Mouse (Mus musculus) midbrain, embryonic 16.5 days (tissue): ENCODE results near the gene Hipk4. TPM values are rescaled to one million over a fixed set of nuclear protein-coding genes. Genes with fewer than 3 reads are reported as not detected.

Experiments used
- ATAC-seq: fragments of 200-750 bp; cut with Nextera tagmentation; 2 replicates; pipeline ENCODE4 v1.8.0; 2017; ENCODE audit warnings: moderate TSS enrichment
- H3K27ac ChIP-seq: fragments of 300-500 bp; sonication (generic); 2 replicates; pipeline ENCODE4 v1.5.1; 2014; ENCODE audit warnings: mild to moderate bottlenecking, low read length, mixed read lengths
- H3K27me3 ChIP-seq: fragments of 300-500 bp; sonication (generic); 2 replicates; pipeline ENCODE4 v1.6.1; 2014; ENCODE audit warnings: low read depth, low read length, mixed read lengths; ENCODE audit not compliant: control insufficient read depth, insufficient read depth
- H3K36me3 ChIP-seq: fragments of 300-500 bp; sonication (generic); 2 replicates; pipeline ENCODE4 v1.6.1; 2014; ENCODE audit warnings: mild to moderate bottlenecking, low read length, moderate library complexity, mixed read lengths; ENCODE audit not compliant: control insufficient read depth, insufficient read depth
- H3K4me1 ChIP-seq: fragments of 300-500 bp; sonication (generic); 2 replicates; pipeline ENCODE4 v1.6.1; 2014; ENCODE audit warnings: mild to moderate bottlenecking, low read length, mixed read lengths; ENCODE audit not compliant: control insufficient read depth, insufficient read depth
- H3K4me2 ChIP-seq: fragments of 300-500 bp; sonication (generic); 2 replicates; pipeline ENCODE4 v1.6.1; 2014; ENCODE audit warnings: mild to moderate bottlenecking, low read length, mixed read lengths
- H3K4me3 ChIP-seq: fragments of 300-500 bp; sonication (generic); 2 replicates; pipeline ENCODE4 v1.5.1; 2014; ENCODE audit warnings: low read depth, mild to moderate bottlenecking, low read length, moderate library complexity, mixed read lengths
- H3K9ac ChIP-seq: fragments of 300-500 bp; sonication (generic); 2 replicates; pipeline ENCODE4 v1.6.1; 2014; ENCODE audit warnings: low read depth, low read length, mixed read lengths
- H3K9me3 ChIP-seq: fragments of 300-500 bp; sonication (generic); replicated peaks from 2 replicates; pipeline ENCODE4 v1.6.1; 2014; ENCODE audit warnings: mild to moderate bottlenecking, low read length, mixed read lengths; ENCODE audit not compliant: control insufficient read depth, poor library complexity, severe bottlenecking
- WGBS: fragments of 180-500 bp; shearing (Covaris S2); extraction: QIAGEN DNeasy Blood & Tissue Kit; methylation state at CpG from one replicate; pipeline ENCODE4 v1.1.7; 2014; 5-methylcytosine and 5-hydroxymethylcytosine counted together
- polyA plus RNA-seq: library from polyadenylated mRNA; unstranded; fragments of >200 nt; fragmentation: Nextera tagmentation; extraction: Ambion mirVana; gene quantifications from 2 replicates; pipeline ENCODE4 v1.2.1, GENCODE M21; 2015

Gene Hipk4
- polyA plus RNA-seq, 1 experiment from 2014 or later = 0.88 TPM

DNA sequence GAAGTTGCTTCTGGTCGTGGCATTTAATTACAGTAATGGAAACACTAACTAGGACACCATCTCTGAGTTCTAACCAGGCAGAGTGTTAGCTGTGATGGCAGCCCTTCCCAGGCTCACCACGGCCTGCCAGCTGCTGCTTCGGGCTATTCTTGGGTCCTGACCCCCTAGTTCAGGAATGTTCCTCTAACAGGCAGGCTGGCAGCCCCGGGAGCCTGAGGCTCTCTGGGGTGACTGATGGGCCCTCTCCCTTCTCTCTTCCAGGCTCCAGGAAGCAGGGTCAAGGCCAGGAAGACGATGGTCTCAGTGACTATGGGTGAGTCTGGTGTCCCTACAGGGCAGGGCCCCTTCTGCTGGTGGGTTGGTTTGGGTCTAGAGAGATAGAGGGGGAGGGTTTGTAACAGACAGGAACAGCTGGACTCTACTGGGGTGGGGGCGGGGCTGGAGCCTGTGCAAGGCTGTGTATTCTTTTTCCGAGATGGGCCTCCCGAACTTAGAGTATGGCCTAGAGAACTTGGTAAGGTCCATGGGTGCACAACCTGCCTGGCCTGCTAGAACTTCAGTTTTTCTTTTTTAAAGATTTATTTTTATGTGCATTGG is 37.3 kb downstream of the Hipk4 start:
- H3K4me1 ChIP-seq = no peaks in the 10 kb centered on the region
- ATAC-seq = no peak
- H3K4me2 ChIP-seq = no peak overlapping the region
- H3K36me3 ChIP-seq = peaks cover 24% of the 10 kb centered on the region
- H3K27me3 ChIP-seq = no peaks in the 10 kb centered on the region
- no peaks in the 10 kb centered on the region for H3K9me3 ChIP-seq
- no peak overlapping the region for H3K27ac ChIP-seq
- H3K4me3 ChIP-seq = no peak overlapping the region
- no peak overlapping the region for H3K9ac ChIP-seq
- 82% methylated on average over 8 of the region's 8 CpGs for WGBS

DNA sequence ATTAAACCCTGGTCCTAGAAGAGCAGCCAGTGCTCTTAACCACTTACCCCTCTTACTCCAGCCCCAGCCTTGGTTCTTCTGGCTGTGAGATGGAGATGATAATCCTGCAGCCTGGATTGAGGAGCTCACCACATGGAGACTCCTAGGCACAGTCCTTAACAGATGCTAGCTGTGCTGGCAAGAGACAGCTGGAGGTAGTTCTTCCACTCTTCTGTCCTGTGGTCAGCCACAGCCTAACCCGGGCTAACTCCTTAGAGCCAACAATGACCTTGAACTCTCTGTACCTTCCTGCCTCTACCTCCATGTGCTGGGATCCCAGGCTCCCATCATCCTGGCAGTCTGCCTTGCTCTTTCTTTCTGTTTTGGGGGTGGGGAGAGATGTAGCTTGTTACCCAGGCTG is 37.9 kb downstream of the Hipk4 start:
- no peaks in the 10 kb centered on the region for H3K27me3 ChIP-seq
- peaks cover 25% of the 10 kb centered on the region for H3K36me3 ChIP-seq
- no peak overlapping the region for H3K4me2 ChIP-seq
- no peak for ATAC-seq
- no peak overlapping the region for H3K9ac ChIP-seq
- H3K9me3 ChIP-seq = no peaks in the 10 kb centered on the region
- WGBS = 100% methylated on average over 1 of the region's 1 CpGs
- no peaks in the 10 kb centered on the region for H3K4me1 ChIP-seq
- no peak overlapping the region for H3K27ac ChIP-seq
- H3K4me3 ChIP-seq = no peak overlapping the region

DNA sequence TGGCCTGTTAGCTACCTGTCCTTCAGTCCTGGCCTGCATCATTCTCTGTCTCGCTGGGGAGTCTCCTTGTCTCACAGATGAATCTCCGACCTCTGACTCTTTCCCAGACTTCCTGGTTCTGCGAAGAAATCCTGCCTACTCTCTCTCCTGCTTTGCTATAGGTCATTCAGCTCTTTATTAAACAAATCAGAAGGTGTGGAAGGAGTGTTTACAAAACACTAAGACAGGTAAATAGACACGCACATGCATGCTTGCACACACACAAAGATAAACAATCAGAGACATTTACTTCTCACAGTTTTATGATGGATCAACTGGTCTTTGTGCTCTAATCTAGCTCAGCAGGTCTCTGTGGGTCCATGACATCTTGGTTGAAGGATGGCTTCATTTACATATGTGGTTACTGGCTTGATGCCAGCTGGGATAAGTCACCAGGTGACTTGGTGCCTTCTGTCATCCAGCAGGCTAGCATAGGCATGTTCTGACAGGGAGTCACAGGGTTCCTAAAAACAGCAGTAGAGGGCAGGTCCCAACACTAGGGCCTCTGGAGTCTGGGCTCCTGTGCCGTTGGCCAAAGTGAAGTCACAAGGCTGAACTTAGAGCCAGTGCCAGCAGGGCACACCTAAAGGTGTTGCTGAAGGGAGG is 46.6 kb downstream of the Hipk4 start:
- no peaks in the 10 kb centered on the region for H3K27me3 ChIP-seq
- peaks cover 35% of the 10 kb centered on the region for H3K36me3 ChIP-seq
- no peak overlapping the region for H3K27ac ChIP-seq
- no peaks in the 10 kb centered on the region for H3K4me1 ChIP-seq
- H3K9me3 ChIP-seq = no peaks in the 10 kb centered on the region
- no peak overlapping the region for H3K4me2 ChIP-seq
- H3K4me3 ChIP-seq = no peak overlapping the region
- no peak for ATAC-seq
- no peak overlapping the region for H3K9ac ChIP-seq
- 94% methylated on average over 5 of the region's 5 CpGs for WGBS

DNA sequence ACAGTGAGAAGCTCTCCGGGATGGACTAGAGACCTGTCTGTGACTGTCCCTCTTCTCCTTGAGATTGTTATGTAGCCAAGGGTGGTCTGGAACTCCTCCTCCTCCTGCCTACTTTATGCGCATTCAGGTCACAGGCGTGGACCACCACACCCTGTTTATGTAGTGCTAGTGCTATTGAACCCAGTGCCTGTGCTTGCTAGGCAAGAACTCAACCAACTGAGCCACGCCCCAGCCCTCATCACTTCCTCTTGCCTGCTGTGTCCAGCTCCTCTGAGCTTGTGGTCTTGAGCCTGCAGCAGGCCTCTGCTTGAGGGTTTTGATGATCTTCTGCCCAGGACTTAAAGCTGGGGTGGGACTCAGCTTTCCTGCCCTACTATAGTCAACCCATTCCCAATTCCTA is 49.1 kb downstream of the Hipk4 start:
- H3K9ac ChIP-seq = no peak overlapping the region
- no peak overlapping the region for H3K4me2 ChIP-seq
- H3K9me3 ChIP-seq = no peaks in the 10 kb centered on the region
- no peaks in the 10 kb centered on the region for H3K27me3 ChIP-seq
- WGBS = 97% methylated on average over 4 of the region's 4 CpGs
- no peak overlapping the region for H3K4me3 ChIP-seq
- no peaks in the 10 kb centered on the region for H3K4me1 ChIP-seq
- ATAC-seq = no peak
- peaks cover 39% of the 10 kb centered on the region for H3K36me3 ChIP-seq
- H3K27ac ChIP-seq = no peak overlapping the region

DNA sequence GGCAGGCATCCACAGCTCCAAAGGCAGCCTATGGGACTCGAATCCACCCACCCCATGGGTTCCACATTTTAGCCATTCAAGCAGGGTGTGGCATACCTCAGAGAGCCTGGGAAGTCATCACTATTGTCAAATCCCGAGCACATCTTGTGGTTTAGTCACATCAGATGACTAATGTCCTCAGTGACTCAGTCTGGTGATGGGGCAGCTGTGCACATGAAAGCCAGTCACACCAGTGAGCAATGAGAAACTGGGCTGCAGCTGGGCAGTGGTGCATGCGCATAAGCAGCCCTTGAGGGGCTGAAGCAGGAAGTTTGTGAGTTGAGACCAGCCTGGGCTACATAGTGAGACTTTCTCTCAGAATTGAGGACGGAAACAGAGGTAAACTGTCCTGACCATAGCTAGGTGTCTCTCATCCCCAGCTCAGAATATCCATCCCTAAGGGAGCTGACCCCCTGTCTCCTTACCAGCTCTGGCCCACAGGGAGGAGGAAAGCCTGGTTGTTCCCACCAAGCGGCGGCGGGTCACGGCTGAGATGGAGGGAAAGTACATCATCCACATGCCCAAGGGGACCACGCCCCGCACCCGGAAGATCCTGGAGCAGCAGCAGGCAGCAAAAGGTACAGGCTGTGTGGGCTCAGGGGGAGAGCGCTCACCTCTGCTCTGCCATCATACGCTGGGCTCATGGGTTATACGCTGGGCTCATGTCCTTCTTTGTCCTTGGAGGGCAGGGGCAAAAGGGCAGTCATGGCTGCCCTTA is 51.2 kb downstream of the Hipk4 start:
- H3K4me3 ChIP-seq = no peak overlapping the region
- no peak for ATAC-seq
- peaks cover 45% of the 10 kb centered on the region for H3K36me3 ChIP-seq
- 95% methylated on average over 14 of the region's 14 CpGs for WGBS
- H3K9ac ChIP-seq = no peak overlapping the region
- no peaks in the 10 kb centered on the region for H3K9me3 ChIP-seq
- no peaks in the 10 kb centered on the region for H3K27me3 ChIP-seq
- no peak overlapping the region for H3K27ac ChIP-seq
- H3K4me2 ChIP-seq = no peak overlapping the region
- H3K4me1 ChIP-seq = no peaks in the 10 kb centered on the region

DNA sequence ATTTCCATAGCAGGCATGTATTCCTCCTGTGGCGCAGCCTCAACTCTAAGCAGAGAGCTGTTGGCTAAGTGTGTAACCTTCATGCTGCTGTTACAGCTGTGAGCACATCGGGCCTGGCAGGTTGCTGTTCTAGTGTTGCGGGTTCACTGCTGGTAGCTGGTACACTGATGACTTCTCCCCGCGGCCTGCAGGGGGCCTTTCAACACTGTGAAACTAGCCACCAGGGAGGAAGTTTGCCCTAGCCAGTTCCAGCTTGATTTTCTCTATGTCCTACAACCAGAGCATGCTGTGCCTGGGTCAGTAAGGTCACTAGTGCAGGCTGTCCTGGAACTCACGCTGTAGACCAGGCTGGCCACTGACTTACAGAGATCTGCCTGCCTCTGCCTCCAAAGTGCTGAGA is 53.8 kb downstream of the Hipk4 start:
- Histone ChIP-seq H3K4me3 (no peak overlapping the region), H3K9me3 (no peaks in the 10 kb centered on the region), H3K9ac (no peak overlapping the region), H3K36me3 (peaks cover 45% of the 10 kb centered on the region), H3K4me1 (no peaks in the 10 kb centered on the region), H3K27ac (no peak overlapping the region), H3K4me2 (no peak overlapping the region), H3K27me3 (no peaks in the 10 kb centered on the region)
- 60% methylated on average over 6 of the region's 6 CpGs for WGBS
- ATAC-seq = no peak

DNA sequence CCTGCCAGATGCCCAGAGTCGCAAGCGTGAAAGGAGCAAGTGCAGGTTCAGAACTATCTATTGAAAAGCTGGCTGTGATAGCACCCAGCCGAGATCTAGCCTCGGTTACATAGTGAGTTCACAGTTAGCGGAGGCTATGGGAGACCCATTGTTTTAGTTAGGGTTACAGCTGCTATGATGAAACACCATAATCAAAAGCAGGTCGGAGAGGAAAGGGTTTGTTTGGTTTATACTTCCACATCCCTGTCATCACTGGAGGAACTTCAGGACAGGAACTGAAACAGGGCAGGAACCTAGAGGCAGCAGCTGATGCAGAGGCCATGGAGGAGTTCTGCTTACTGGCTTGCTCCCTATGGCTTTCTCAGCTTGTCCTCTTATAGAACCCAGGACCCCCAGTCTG is 54.5 kb downstream of the Hipk4 start:
- no peaks in the 10 kb centered on the region for H3K27me3 ChIP-seq
- H3K36me3 ChIP-seq = peaks cover 43% of the 10 kb centered on the region
- no peaks in the 10 kb centered on the region for H3K9me3 ChIP-seq
- no peak overlapping the region for H3K9ac ChIP-seq
- no peak overlapping the region for H3K4me3 ChIP-seq
- 94% methylated on average over 6 of the region's 6 CpGs for WGBS
- ATAC-seq = no peak
- H3K4me1 ChIP-seq = no peaks in the 10 kb centered on the region
- no peak overlapping the region for H3K27ac ChIP-seq
- no peak overlapping the region for H3K4me2 ChIP-seq

DNA sequence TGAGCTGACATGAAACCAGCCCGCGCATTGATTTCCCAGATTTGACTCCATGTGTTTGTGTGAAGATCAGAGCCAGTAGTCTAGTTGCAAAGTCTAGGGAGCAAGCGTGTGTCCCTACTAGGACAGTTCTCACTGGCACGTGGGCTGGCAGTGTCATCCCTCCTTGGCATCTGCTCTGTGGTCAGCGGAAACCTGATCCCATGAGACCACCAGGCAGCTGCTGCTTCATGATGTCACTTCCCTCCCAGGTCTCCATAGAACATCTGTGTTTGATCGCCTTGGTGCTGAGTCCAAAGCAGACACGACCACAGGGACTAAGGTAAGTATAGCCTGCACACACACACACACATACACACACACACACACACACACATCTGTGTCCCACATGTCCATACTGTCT is 55.4 kb downstream of the Hipk4 start:
- H3K36me3 ChIP-seq = peaks cover 43% of the 10 kb centered on the region
- H3K9ac ChIP-seq = no peak overlapping the region
- H3K4me1 ChIP-seq = no peaks in the 10 kb centered on the region
- no peaks in the 10 kb centered on the region for H3K9me3 ChIP-seq
- no peak overlapping the region for H3K27ac ChIP-seq
- no peak overlapping the region for H3K4me2 ChIP-seq
- H3K27me3 ChIP-seq = no peaks in the 10 kb centered on the region
- 89% methylated on average over 7 of the region's 7 CpGs for WGBS
- no peak for ATAC-seq
- H3K4me3 ChIP-seq = no peak overlapping the region
